Mouse (Mus musculus): ENCODE measurements around the gene Ptcd1. TPM values are rescaled to one million over a fixed set of nuclear protein-coding genes. Genes with fewer than 3 reads are reported as not detected.
A peak's percentile ranks its signal among the peaks of the same experiment; 100 is the strongest.

Ptcd1 gene
- total and polyA plus RNA-seq, 3 experiments = 21.0 to 22.3 TPM; not detected in 1

DNA sequence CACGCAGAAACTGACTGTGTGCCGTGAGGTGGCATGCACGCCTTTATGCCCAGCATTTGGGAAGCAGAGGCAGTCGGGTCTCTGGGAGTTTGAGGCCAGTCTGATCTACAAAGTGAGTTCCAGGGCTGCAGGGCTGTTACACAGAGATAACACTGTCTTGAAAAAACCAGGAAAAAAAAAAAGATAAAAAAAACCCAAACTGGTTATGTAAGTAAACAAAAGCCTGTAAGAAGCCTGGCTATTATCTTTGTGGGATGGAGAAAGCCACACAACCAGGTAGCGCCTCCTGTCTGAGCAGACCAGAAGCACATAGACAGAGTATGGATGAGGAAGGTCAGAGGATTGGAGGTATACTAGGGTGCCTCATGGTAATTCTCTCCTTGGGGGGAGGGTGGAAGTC, 14.2 kb downstream of the Ptcd1 start:
- Histone ChIP-seq H3K4me3 (ENCODE audit: control insufficient read depth in 1 of 2, insufficient read depth in 1 of 2, low read depth in 2 of 2, low read length in 2 of 2) (no peak overlapping the region), H3K27me3 (ENCODE audit: control insufficient read depth in 1 of 2, insufficient read depth in 2 of 2, low read length in 2 of 2) (no peaks in the 10 kb centered on the region), H3K79me2 (ENCODE audit: control insufficient read depth, insufficient read depth, low read length, poor library complexity) (no peaks in the 10 kb centered on the region), H3K36me3 (ENCODE audit: control insufficient read depth in 1 of 2, insufficient read depth in 2 of 2, low read length in 2 of 2) (peaks cover 8 to 10% of the 10 kb centered on the region in 2 experiments), H3K27ac (ENCODE audit: control insufficient read depth, low read depth, low read length) (peak overlapping the region; percentile 27; the same call in 1 of the 2 replicates), H3K9me3 (replicated peaks; ENCODE audit: insufficient read depth, low read length) (no peaks in the 10 kb centered on the region), H3K4me1 (ENCODE audit: control insufficient read depth in 1 of 2, insufficient read depth in 2 of 2, low read length in 2 of 2) (peaks cover 4% of the 10 kb centered on the region in 2 experiments), H3K9ac (ENCODE audit: control insufficient read depth, low read depth, low read length, poor library complexity, severe bottlenecking) (no peak overlapping the region)
- no peak for TF ChIP-seq MAZ (IDR thresholded peaks at IDR 0.05; ENCODE audit: low read depth, low read length)
- TF ChIP-seq EP300 (IDR thresholded peaks at IDR 0.05; ENCODE audit: low read depth in 1 of 2, low read length in 2 of 2) = peak; percentile 51 to 74
- no peak for TF ChIP-seq USF2 (IDR thresholded peaks at IDR 0.05; ENCODE audit: borderline replicate concordance in 1 of 2, insufficient read depth in 1 of 2, low read depth in 1 of 2, low read length in 2 of 2)
- TF ChIP-seq TCF12 (IDR thresholded peaks at IDR 0.05; ENCODE audit: low read depth, low read length) = peak; percentile 86
- no peak for TF ChIP-seq MAFK (IDR thresholded peaks at IDR 0.05; ENCODE audit: borderline replicate concordance, low read depth, low read length)
- no peak for TF ChIP-seq SMC3 (IDR thresholded peaks at IDR 0.05; ENCODE audit: low read depth, low read length)
- TF ChIP-seq UBTF (IDR thresholded peaks at IDR 0.05; ENCODE audit: borderline replicate concordance, insufficient read depth, low read depth, low read length) = no peak
- TF ChIP-seq USF1 (IDR thresholded peaks at IDR 0.05; ENCODE audit: low read depth, low read length) = no peak
- TF ChIP-seq ETS1 (IDR thresholded peaks at IDR 0.05; ENCODE audit: low read depth, low read length) = peak; percentile 53; the same call in 1 of the 2 replicates
- TF ChIP-seq RAD21 (IDR thresholded peaks at IDR 0.05; ENCODE audit: low read depth, low read length) = no peak
- TF ChIP-seq ZNF384 (IDR thresholded peaks at IDR 0.05; ENCODE audit: low read depth, low read length) = peak; percentile 90
- peak; percentile 52 for TF ChIP-seq GATA1 (IDR thresholded peaks at IDR 0.05; ENCODE audit: low read depth, low read length)
- TF ChIP-seq MEF2A (IDR thresholded peaks at IDR 0.05; ENCODE audit: extremely low read depth, insufficient replicate concordance, low read depth, low read length, poor library complexity, severe bottlenecking) = no peak
- no peak for TF ChIP-seq CHD1 (IDR thresholded peaks at IDR 0.05; ENCODE audit: low read depth, low read length)
- TF ChIP-seq TAL1 (IDR thresholded peaks at IDR 0.05; ENCODE audit: low read length) = peak; percentile 82
- 0 out of 2 replicates have a peak, but pooled peaks have one; percentile 38 for TF ChIP-seq SIN3A (IDR thresholded peaks at IDR 0.05; ENCODE audit: low read length)
- no peak for TF ChIP-seq POLR2AphosphoS5 (IDR thresholded peaks at IDR 0.05; ENCODE audit: borderline replicate concordance, low read depth, low read length)
- no peak for TF ChIP-seq ZMIZ1 (IDR thresholded peaks at IDR 0.05; ENCODE audit: low read depth, low read length)
- no peak for TF ChIP-seq MYB (IDR thresholded peaks at IDR 0.05; ENCODE audit: low read depth, low read length)
- TF ChIP-seq NRF1 (IDR thresholded peaks at IDR 0.05; ENCODE audit: insufficient read depth, low read depth, low read length, poor library complexity, severe bottlenecking) = no peak
- peak; percentile 48 for DNase-seq (ENCODE audit: low read depth, low spot score)

All from MEL (cell line).